Mouse (Mus musculus) myocyte (in vitro differentiated cells): ENCODE results near the gene Srxn1. TPM values are rescaled to one million over a fixed set of nuclear protein-coding genes. Genes with fewer than 3 reads are reported as not detected.
"Not testable (repeated sequence)": the region's sequence is repeated elsewhere in the genome, so short reads cannot be mapped to it uniquely, and the experiment has no call there.

Experiments
- H3K27me3 ChIP-seq: one replicate; pipeline ENCODE4 v1.6.1; 2011; ENCODE audit not compliant: control insufficient read depth, insufficient read depth, insufficient read length
- H3K36me3 ChIP-seq: one replicate; pipeline ENCODE4 v1.6.1; 2011; ENCODE audit not compliant: control insufficient read depth, insufficient read depth
- H3K4me2 ChIP-seq: one replicate; pipeline ENCODE4 v1.6.1; 2011; ENCODE audit warnings: low read depth, control low read depth
- H3K4me3 ChIP-seq: one replicate; pipeline ENCODE4 v1.5.1; 2011; ENCODE audit warnings: mild to moderate bottlenecking, control low read depth, moderate library complexity
- H3K79me2 ChIP-seq: one replicate; pipeline ENCODE4 v1.6.1; 2011; ENCODE audit not compliant: control insufficient read depth, insufficient read depth
- H3ac ChIP-seq: one replicate; pipeline ENCODE4 v1.6.1; 2011; ENCODE audit not compliant: control insufficient read depth, insufficient read length
- CEBPB ChIP-seq: IDR thresholded peaks from 2 replicates; pipeline ENCODE4 v1.6.1; 2011; ENCODE audit warnings: mild to moderate bottlenecking, moderate library complexity; ENCODE audit not compliant: poor library complexity, insufficient read depth, severe bottlenecking
- E2F4 ChIP-seq: IDR thresholded peaks from one replicate; pipeline ENCODE4 v1.6.1; 2011; ENCODE audit warnings: mild to moderate bottlenecking, control low read depth, moderate library complexity; ENCODE audit not compliant: insufficient read depth
- MAX ChIP-seq: IDR thresholded peaks from one replicate; pipeline ENCODE4 v1.6.1; 2011; ENCODE audit warnings: low read depth, mild to moderate bottlenecking, control low read depth
- MYOD1 ChIP-seq, 3 experiments: IDR thresholded peaks; one replicate each; pipeline ENCODE4 v1.6.1; 2011; ENCODE audit warnings: control low read depth in 2 of 3, low read depth in 2 of 3, mild to moderate bottlenecking in 2 of 3, moderate library complexity in 1 of 3; ENCODE audit not compliant: insufficient read length in 2 of 3, control insufficient read depth in 1 of 3
- MYOG ChIP-seq, 3 experiments: IDR thresholded peaks; one replicate each; pipeline ENCODE4 v1.6.1; 2011; ENCODE audit warnings: control low read depth in 2 of 3, low read depth in 2 of 3, mild to moderate bottlenecking in 2 of 3; ENCODE audit not compliant: insufficient read length in 2 of 3, control insufficient read depth in 1 of 3, insufficient read depth in 1 of 3
- POLR2A ChIP-seq: IDR thresholded peaks from one replicate; pipeline ENCODE4 v1.6.1; 2011; ENCODE audit warnings: low read depth, mild to moderate bottlenecking, control low read depth, moderate library complexity; ENCODE audit not compliant: insufficient read length
- POLR2AphosphoS2 ChIP-seq: IDR thresholded peaks from one replicate; pipeline ENCODE4 v1.6.1; 2011; ENCODE audit warnings: low read depth, control low read depth; ENCODE audit not compliant: insufficient read length
- REST ChIP-seq: IDR thresholded peaks from one replicate; pipeline ENCODE4 v1.6.1; 2011; ENCODE audit warnings: mild to moderate bottlenecking, control low read depth, moderate library complexity; ENCODE audit not compliant: insufficient read depth, insufficient read length
- SRF ChIP-seq: IDR thresholded peaks from one replicate; pipeline ENCODE4 v1.6.1; 2011; ENCODE audit warnings: low read depth; ENCODE audit not compliant: control insufficient read depth, insufficient read length
- TCF12 ChIP-seq: IDR thresholded peaks from one replicate; pipeline ENCODE4 v1.6.1; 2011; ENCODE audit warnings: mild to moderate bottlenecking, control low read depth; ENCODE audit not compliant: poor library complexity, insufficient read depth, severe bottlenecking
- TCF3 ChIP-seq: IDR thresholded peaks from one replicate; pipeline ENCODE4 v1.6.1; 2011; ENCODE audit warnings: low read depth, control low read depth; ENCODE audit not compliant: insufficient read length
- USF1 ChIP-seq: IDR thresholded peaks from one replicate; pipeline ENCODE4 v1.6.1; 2011; ENCODE audit warnings: low read depth, mild to moderate bottlenecking, control low read depth, moderate library complexity
- polyA plus RNA-seq: library from polyadenylated mRNA; unstranded; fragments of >200 nt; fragmentation: generic; extraction: Trizol; gene quantifications from one replicate; pipeline ENCODE4 v1.2.1, GENCODE M21; 2012; ENCODE audit warnings: missing spikeins

The Srxn1 gene
- polyA plus RNA-seq: 21.7 TPM

GRCm38 (mm10) chr2:152105318-152106224 is at the start of gene Srxn1:
Gene Srxn1 (plus strand): TSS chr2:152105516.
- Histone ChIP-seq H3ac (peak within 1 kb of the TSS; percentile 49), H3K27me3 (no peaks in the 10 kb centered on the region), H3K36me3 (peaks cover 9% of the 10 kb centered on the region), H3K4me2 (peak within 1 kb of the TSS; percentile 76), H3K79me2 (peaks cover 8% of the 10 kb centered on the region), H3K4me3 (peak within 1 kb of the TSS; percentile 48)
- TF ChIP-seq MAX: no peak
- no peak for TF ChIP-seq E2F4
- no peak for TF ChIP-seq REST
- TF ChIP-seq POLR2AphosphoS2: peak; percentile 46
- TF ChIP-seq MYOD1 (IDR thresholded peaks at IDR 0.05; ENCODE audit: control insufficient read depth in 1 of 3, insufficient read length in 2 of 3, low read depth in 2 of 3): peak in 1 of 3 experiments; percentile 42
- peak in 2 of 3 experiments; percentile 13 to 58 for TF ChIP-seq MYOG (IDR thresholded peaks at IDR 0.05; ENCODE audit: control insufficient read depth in 1 of 3, insufficient read depth in 1 of 3, insufficient read length in 2 of 3, low read depth in 2 of 3)
- TF ChIP-seq TCF12: no peak
- TF ChIP-seq USF1: no peak
- TF ChIP-seq POLR2A: peak; percentile 73

GRCm38 (mm10) chr2:152056368-152057251 is 48.7 kb upstream of the Srxn1 start:
- no peaks in the 10 kb centered on the region for H3K79me2 ChIP-seq
- TF ChIP-seq MAX (no peak), MYOD1 (IDR thresholded peaks at IDR 0.05; ENCODE audit: control insufficient read depth in 1 of 3, insufficient read length in 2 of 3, low read depth in 2 of 3) (no peak), POLR2A (no peak), TCF12 (no peak), CEBPB (no peak), TCF3 (no peak), E2F4 (no peak), USF1 (no peak), REST (no peak), SRF (no peak), MYOG (IDR thresholded peaks at IDR 0.05; ENCODE audit: control insufficient read depth in 1 of 3, insufficient read depth in 1 of 3, insufficient read length in 2 of 3, low read depth in 2 of 3) (no peak), POLR2AphosphoS2 (no peak)
- H3K36me3 ChIP-seq: no peaks in the 10 kb centered on the region
- peaks cover 68% of the 10 kb centered on the region for H3K27me3 ChIP-seq
- no peak overlapping the region for H3K4me3 ChIP-seq
- H3ac ChIP-seq: no peak overlapping the region
- H3K4me2 ChIP-seq: no peak overlapping the region

- Histone ChIP-seq H3K79me2 (no peaks in the 10 kb centered on the region), H3K4me3 (no peak overlapping the region), H3K27me3 (peaks cover 68% of the 10 kb centered on the region), H3K36me3 (no peaks in the 10 kb centered on the region), H3ac (no peak overlapping the region), H3K4me2 (no peak overlapping the region)
- TF ChIP-seq SRF: no peak
- no peak for TF ChIP-seq USF1
- no peak for TF ChIP-seq TCF12
- TF ChIP-seq REST: no peak
- no peak for TF ChIP-seq CEBPB
- no peak for TF ChIP-seq E2F4
- TF ChIP-seq MYOG (IDR thresholded peaks at IDR 0.05; ENCODE audit: control insufficient read depth in 1 of 3, insufficient read depth in 1 of 3, insufficient read length in 2 of 3, low read depth in 2 of 3): no peak
- TF ChIP-seq MAX: no peak
Observed at GRCm38 (mm10) chr2:152057252-152057563, 48.1 kb upstream of the Srxn1 start.

- H3K36me3 ChIP-seq, H3K4me2 ChIP-seq, H3K79me2 ChIP-seq, H3ac ChIP-seq, H3K4me3 ChIP-seq: not testable (repeated sequence)
- H3K27me3 ChIP-seq: peaks cover 26% of the 10 kb centered on the region
Observed at GRCm38 (mm10) chr2:152062817-152063216, 42.5 kb upstream of the Srxn1 start.
